Mouse (Mus musculus) left cerebral cortex, postnatal 14 days (tissue): ENCODE data around the gene Rab5if. TPM values are rescaled to one million over a fixed set of nuclear protein-coding genes. Genes with fewer than 3 reads are reported as not detected.
"Not testable (repeated sequence)": the region's sequence is repeated elsewhere in the genome, so short reads cannot be mapped to it uniquely, and the experiment has no call there.

Experiments used
- DNase-seq, 2 experiments: peaks; one replicate each; pipeline ENCODE4 v3.0.0; 2021 to 2022; ENCODE audit warnings: low spot score in 2 of 2, mixed read lengths in 1 of 2
- intact Hi-C: fragments of 180-260 bp; cut with DNase I; formaldehyde crosslinking; loops from one replicate; pipeline ENCODE4 v1.15.1; 2025
- long read RNA-seq, 2 experiments: library from polyadenylated mRNA; stranded (forward); transcript quantifications; one replicate each; pipeline ENCODE4 v2.0.0; 2021
- total RNA-seq, 2 experiments: library from RNA; stranded (reverse); gene quantifications; 2 replicates each; pipeline ENCODE4 v1.2.3; 2021

Rab5if gene
- 100 to 1,000 TPM; 113 to 125 TPM for total RNA-seq
- long read RNA-seq, experiment 1, transcript Rab5if-201 (4 exons, 1,045 nt), result major isoform, 101 of 110 reads
- long read RNA-seq, experiment 1, partial matches to known transcripts, result 3 of 110 reads
- long read RNA-seq, experiment 1, other reads (novel, unspliced or antisense), result 6 of 110 reads
- long read RNA-seq, experiment 2, transcript Rab5if-201 (4 exons, 1,045 nt), result major isoform, 71 of 76 reads
- long read RNA-seq, experiment 2, partial matches to known transcripts, result 1 of 76 reads
- long read RNA-seq, experiment 2, other reads (novel, unspliced or antisense), result 4 of 76 reads

DNA sequence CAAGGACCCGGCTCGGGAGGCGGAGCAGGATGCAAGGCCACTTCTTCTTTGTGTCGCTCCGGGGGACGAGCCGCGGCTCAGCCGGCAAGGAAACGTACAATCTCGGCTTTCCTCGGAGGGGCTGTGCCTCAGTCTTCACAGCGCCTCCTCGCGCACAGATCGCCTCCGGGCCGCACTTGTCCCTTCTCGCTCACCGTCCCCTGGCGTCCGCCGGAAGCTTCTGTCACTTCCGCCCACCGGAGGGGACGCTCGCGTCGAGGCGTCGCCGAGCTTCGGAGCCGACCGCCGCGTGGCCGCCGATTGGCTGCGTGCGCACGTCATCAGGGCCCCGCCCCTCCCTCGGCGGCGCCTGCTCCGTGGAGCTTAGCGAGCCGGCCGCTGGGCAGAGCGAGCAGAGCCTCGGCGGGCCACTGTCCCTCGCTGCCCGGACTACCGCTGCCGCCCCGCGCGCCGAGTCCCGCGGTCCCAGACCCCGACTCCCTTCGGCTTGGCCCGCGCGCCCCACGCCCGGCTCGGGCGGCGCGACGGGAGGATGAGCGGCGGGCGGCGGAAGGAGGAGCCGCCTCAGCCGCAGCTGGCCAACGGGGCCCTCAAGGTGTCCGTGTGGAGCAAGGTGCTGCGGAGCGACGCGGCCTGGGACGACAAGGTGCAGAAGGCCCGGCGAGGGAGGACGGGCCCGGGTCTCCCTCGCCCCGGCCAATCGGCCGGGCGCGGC is at the start of gene Rab5if:
TSS of gene Rab5if (plus strand) at position 357 of the 715 bp plus-strand sequence.
- intact Hi-C loops, result no loop called here
- DNase-seq, result peak; percentile 98 to 99

DNA sequence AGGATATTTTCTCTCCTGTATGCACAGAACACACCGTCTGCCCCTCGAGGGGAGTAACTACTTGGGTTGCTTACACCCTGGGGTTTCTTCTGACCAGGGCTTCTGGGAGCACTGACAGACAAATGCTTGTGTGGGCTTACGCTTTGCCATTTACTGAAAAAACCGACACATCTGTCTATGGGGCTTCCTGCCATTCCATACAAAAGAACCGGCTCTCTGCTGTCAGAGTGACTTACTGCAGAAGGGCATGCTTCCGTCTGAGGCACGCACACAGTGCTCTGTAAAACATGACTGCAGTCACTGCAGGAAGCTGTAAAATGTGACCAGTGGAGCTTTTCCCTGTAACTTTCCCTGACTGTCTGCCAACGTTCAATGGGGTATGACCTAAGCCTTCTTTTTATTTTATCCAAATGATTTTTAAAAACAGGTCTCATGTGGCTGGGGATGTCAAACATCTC is 48.6 kb upstream of the Rab5if start:
- intact Hi-C loops, result no loop called here
- DNase-seq, result no peak

DNA sequence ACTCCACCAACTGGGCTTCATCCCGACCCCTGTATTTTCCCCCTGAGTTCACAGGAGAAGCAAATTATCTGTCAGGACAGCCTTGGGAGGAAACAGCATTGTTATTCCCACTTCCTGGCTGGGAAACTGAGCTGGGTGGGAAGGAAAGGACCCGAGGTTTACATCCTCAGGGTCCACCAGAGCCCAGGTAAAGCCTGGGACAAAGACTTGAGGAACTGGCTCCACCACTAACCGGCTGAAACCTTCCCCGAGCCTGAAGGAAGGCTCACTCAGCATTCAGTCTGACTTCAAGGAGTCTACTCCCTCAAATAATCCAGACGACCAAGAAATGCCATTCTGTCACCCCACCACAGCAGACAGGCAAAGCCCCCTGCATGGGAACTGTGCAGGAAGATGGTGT is 48.0 kb upstream of the Rab5if start:
- intact Hi-C loops, result no loop called here
- no peak for DNase-seq

DNA sequence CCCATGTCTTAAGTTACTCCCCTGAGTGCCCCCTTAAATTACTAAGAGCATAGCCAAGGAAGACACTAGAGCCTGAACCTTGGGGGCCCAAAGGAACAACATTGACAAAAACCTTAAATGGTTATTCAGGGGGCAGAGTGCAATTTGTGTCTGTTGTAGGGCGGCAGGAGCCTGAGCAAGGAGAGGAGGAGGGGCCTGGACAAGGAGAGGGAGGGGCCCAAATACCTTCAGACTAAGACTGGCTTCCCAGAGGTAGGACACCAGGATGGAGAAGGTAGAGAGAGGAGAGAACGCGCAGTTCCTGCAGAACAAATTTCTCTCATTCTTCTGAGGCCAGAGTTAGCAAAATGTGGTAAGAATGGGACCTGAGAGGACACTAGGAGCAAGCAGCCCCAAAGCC is 47.5 kb upstream of the Rab5if start:
- no peak for DNase-seq
- intact Hi-C loops, result no loop called here

DNA sequence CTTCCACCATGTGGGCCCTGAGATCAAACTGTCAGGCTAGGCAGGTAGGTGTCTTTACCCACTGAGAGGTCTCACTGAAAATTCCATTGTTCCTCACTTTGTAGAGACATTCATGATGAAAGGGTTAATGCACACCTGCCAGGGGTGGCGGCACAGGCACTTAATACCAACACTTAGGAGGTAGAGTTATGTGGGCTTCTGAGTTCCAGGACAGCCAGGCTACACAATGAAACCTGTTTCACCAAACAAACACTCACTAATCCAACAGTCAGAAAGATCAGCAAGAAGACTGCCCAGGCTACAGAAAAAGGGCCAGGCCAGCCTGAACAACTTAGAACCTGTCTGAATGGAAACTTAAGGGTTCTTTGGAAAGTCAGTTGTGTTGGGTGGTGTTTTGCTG is 46.8 kb upstream of the Rab5if start:
- intact Hi-C loops, result no loop called here

DNA sequence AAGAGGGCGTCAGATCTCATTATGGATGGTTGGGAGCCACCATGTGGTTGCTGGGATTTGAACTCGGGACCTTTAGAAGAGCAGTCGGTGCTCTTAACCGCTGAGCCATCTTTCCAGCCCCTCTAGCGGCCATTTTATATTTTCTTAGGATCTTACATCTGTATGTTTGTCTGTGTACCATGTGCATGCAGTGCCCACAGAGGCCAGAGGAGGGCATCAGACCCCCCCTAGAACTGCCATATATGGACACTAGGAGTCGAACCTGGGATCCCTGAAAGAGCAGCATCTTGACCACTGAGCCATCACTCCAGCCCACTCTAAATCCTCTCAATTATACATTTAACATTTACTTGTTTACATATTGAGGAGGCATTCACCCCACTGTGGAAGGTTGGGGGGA is 37.8 kb upstream of the Rab5if start:
- intact Hi-C loops, DNase-seq: not testable (repeated sequence)

More for the DNA sequence above, 46.8 kb upstream of the Rab5if start:
- no peak for DNase-seq

DNA sequence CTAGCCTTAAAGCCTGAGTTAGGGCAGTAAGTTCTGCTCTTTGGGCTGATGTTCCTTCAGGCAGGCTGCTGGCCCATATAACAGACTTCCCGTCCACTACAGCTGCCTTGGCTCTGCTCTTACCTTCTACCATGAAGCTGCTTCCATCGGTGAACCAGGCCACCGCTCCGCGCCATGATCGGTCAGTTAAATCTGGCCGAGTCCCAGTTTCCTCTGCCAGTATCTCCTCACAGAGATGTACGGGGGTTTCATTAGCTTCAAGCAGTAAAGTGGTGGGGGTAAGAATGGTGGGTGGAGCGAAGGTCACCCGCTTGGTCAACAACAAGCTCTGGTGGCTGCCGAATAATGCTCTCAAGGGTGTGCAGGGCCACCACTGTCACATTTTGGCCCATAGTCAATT is 28.6 kb upstream of the Rab5if start:
- intact Hi-C loops, result no loop called here

DNA sequence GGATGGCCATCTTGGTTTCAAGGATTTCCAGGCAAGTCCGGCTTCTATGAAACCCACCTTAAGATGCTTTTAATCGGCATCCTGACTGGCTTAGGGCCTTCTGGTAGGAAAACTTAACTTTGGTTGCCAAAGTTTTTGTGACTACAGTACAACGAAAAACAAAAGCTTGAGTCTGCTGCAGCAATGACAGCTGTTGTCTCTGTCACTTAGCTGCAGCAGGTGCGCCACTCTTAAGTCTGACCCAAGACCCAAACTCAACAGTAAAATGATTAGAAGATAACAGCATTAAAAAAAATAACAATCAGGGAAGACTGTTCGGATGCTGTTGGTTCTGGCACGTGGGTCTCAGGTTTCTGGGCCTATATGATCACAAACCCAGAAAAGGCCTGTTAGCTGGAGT is 24.1 kb upstream of the Rab5if start:
- intact Hi-C loops, result no loop called here
- no peak for DNase-seq

More for the DNA sequence above, 28.6 kb upstream of the Rab5if start:
- no peak for DNase-seq

DNA sequence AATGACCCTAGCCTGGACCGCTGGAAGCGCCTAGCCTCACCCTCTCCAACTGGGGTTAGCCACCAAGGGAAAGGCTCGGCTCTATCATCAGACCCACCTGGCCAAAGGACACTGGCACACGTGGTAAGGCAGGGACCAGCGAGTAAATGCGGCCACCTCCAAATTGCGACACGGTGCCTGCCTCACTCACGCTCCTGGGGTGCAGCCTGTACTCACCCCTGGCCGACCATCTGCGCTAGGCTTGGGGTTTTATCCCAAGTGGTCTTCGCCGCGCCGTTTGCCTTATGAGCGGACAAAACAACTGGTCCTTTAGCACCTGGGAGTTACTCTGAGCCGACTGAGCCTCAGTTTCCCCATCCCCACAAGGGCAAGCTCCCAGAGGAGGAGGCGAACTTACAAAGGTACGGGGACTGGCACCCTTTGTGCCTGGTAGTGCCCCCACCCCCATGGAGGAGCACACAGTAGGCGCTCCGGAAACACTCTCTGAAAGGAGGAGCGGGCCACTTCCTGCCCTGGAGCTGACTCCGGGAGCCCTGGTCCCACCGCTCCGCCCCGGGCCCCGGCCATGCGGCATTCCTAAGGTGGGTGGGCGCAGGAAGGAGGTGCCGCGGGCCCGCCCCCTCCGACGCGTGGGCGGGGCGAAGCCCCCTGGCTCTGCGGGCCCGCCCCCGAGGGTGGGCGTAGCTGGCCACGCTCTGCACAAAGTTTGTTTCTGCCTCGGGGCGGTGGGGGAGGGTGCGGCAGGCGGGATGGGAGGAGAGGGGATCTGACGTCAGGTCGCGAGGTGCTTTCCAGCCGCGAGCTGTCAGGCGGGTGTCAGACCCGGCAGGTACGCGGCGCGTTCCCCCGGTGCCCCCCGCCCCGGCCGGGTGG is 23.4 kb upstream of the Rab5if start, which contains the start of gene Tgif2:
TSS of gene Tgif2 (plus strand) at position 689 of the 873 bp plus-strand sequence.
- peak in 1 of 2 experiments; percentile 12 for DNase-seq

DNA sequence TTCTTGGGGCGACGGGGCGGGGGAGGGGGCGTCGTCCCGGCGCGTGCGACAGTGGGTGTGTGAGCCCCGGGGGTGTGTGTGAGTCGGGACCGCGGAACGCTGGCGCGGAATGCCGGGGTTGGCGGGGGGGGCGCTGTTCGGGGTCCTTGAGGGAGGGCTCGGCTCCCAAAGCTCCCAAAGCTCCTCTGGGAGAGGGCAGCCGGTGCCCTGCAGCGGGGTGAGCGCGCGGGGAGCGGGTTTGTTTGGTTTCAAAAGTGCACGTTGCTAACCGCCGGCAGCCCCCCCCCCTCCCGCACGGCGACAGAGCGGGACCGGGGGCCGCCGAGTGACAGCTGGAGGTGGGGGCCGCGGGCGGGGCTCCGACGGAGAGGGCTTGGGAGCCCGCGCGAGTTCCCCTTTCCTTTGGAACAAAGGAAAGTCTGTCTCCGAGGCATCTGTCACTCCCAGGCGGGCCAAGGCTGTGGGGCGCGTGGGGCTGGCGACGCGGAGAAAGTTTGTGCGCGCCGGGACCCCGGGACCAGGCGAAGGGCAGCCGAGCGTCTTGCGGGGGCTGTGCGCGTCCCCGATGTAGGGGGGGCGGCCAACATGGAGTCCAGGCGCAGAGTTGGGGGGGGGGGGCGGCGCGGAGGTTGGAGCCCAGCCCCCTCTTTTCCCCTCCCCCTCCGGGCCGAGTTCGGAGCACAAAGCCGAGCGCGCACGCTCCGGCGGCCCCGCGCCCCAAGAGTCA is 22.5 kb upstream of the Rab5if start:
- intact Hi-C loops, result no loop called here
- no peak for DNase-seq

More for the DNA sequence above, 23.4 kb upstream of the Rab5if start, which contains the start of gene Tgif2:
- intact Hi-C loops, result no loop called here

DNA sequence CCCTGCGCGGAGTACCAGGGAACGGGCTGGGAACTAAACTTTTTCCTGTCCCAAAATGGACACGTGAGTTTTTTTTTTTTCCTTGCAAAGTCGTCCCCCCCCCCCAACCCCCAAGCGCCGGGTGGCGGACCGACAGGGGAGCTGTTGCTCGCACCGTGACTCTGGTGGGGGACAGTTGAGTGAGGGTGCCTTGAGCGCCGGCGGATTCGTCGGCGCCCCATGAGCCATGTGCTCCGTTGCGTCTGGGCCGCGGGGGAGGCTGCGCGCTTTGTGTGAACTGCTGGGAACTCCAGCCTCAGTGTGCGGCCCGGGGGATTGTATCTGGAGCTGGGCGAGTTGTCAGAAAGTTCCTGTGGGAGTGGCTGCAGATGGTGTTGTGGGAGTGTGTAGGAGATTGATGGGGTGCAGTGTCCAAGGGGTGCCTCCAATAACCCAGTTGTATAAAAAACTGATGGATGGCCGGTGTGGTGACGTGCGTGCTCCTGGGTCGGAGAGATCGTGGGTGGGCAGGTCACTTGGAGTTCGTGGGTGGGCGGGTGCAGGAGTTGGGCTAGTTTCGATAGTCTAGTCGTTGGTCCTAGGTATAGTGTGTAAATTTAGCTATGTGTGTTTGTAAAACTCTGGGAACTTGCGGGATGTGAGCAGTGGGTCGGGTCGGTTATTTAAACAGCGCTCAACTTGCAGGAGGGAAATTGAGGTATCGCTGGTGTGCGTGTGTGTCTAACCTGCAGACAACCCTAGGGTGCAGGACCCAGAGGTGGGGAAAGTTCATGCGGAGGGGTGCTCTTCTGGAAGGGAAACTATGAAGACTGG is 21.7 kb upstream of the Rab5if start:
- DNase-seq, result peak; percentile 18 to 46
- intact Hi-C loops, result no loop called here

DNA sequence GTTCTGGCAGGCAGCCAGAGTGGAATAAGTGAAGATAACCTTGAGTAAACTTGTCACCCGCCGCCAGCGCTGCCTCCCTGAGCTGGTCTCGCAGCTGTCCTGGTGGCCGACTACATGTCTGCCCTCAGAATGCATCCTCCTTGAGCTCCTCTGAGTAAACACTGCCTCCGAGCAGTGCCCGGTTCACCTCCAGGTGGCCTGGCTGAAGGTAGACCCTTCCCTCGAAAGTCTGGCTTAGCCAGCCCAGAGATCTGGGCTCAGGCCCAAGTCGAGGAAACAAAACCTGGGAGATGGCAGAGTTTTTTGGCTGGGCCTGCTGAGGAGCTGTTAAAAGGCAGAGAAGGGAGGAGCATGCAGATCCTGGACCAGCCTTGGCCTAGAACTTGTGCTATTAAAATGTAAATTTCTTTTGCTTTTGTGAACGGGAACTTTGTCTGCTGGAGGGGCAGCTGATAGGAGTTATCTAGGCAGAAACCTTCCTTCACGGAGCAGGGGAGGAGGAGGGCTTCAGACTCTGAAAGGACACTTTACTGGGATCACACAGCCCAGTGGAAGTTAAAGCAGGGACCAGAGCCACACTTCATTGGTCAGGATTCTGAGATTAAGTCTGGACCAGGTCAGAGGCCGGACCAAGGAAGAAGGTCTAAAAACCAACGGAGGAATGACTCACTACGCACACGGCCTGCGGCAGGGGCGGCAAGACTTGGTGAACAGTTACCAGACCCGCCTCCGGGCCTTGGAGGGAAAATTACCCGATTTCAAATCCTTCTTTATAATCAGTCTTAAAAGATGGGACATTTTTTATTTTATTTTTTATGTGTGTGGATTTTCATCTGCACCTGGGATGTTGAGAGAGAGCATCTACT is 20.9 kb upstream of the Rab5if start:
- DNase-seq, result peak in 1 of 2 experiments; percentile 13
- intact Hi-C loops, result no loop called here

DNA sequence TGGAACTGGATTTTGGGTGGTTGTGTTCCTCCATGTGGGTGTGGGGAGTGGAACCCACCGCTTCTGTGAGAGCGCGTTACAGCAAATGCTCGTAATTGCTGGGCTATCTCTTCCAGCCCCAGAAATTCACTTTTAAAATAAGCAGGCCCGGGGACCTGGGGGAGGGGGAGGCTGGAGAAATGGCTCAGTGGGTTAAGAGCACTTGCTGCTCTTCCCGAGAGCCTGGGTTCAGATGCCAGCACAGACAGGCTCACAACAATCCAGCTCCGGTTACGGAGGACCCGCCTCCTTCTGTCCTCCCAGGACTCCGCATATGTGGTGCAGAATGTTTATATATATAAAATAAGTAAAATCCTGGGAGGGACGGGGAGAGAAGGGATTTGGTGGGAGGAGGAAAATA is 20.2 kb upstream of the Rab5if start:
- no peak for DNase-seq
- intact Hi-C loops, result no loop called here

DNA sequence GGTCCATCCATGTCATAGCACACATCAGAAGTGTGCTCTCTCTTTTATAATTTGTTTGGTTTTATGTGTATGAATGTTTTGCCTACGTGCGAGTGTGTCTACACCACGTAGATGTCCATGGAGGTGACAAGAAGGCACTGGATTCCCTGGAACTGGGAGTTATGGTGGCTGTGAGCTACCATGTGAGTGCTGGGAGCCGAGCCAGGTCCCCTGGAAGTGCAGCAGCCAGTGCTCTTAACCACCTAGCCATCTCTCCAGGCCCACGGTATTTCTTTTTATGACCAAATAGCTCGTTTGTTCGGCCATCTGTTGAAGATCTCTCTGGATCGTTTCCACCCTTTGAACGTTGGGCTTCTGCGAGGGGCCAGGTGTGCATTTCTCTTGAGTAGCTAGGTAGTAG is 19.6 kb upstream of the Rab5if start:
- intact Hi-C loops, result no loop called here
- no peak for DNase-seq

DNA sequence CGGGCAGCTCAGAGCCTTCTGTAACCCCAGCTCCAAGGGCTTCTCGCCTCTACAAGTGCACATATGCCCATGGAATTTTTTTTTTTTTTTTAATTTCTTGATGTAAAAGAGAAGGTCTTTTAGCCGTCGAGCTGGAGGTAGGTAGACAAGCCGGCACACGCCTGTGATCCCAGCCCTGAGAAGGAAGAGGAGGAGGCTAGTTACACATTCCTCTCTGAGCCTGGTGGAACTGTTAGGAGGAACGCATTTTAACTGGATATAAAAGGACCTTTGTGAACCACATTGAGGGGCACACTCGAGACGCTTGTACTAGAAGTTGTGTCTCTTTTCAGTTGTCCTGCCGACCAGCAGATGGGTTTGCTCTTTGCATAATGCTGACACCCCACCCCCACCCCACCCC is 18.2 kb upstream of the Rab5if start:
- intact Hi-C loops, result no loop called here
- DNase-seq, result no peak

DNA sequence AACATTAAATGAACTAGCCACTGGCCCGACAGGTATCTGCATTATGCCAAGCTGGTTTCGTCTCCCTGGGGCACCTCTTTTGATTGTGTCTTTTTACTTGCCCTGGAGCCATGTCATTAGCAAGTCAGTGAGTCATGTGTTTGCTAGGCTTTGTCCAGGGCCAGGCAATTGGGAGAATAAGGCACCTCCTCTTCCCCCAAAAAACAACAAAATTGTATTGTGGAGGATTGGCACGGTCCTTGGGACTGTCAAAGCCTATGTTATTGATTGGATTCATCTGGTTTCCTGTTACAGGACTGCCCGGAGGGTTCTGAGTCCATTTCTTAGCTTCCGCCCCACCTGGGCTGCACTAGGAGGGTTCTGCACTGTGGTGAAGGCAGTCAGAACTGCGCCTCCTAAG is 15.3 kb upstream of the Rab5if start:
- intact Hi-C loops, result no loop called here
- no peak for DNase-seq

DNA sequence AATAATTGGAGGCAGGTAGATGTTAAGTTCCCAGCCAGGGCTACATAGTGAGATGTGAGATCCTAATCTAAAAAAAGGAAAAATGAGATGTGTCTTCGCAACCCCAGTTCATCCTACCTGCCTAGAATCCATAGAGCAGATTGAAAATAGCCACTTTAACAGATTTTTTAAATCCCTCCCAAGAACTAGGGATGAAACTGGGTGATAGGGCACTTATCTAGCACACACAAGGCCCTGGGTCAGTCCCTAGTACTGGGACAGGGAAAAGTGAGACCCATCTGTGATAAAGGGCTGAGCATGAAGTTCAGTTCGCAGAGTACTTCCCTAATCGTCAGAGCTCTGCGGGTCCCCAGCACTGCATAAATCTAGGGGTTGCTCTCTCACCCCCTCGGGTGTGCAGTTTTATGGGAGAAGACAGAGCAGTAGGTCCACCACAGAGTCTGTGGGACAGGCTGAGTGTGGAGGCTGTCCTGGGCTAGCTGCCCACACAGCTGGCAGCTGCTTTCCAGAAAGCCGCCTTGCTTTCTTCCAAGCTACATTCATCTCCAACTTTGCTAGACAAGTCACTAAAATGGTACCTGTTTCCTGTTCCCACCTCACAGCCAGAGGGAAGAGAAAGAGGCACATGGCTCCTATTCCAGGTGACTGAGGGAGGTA is 14.3 kb upstream of the Rab5if start:
- intact Hi-C loops, result no loop called here
- no peak for DNase-seq
